11 mouse cellular contexts compared by ENCODE assay signal in genomic region chr5:142583616-142584126, GRCm38 (mm10). TPM values are rescaled to one million over a fixed set of nuclear protein-coding genes. Genes with fewer than 3 reads are reported as not detected.
DNase-seq lines count a peak whose midpoint lies in the region; ATAC-seq lines count a peak whose summit lies in the region.
"Had no signal": no experiment of that assay in that cellular context is flagged by ENCODE, and none has a peak within 500 bp of the region (broad histone marks: within the 10 kb centered on the region; RNA-seq: fewer than 3 reads in every experiment).

No protein-coding gene starts in this region.

- no peak overlapping the region for H3K27ac ChIP-seq in limb, embryonic 12.5 days
- H3K27ac ChIP-seq in limb, embryonic 10.5 days, result no peak overlapping the region
- peak overlapping the region; percentile 54 for H3K27ac ChIP-seq in hindbrain, embryonic 10.5 days
- no peak overlapping the region for H3K27ac ChIP-seq in stomach, embryonic 15.5 days
- H3K27ac ChIP-seq: liver, embryonic 13.5 days had no signal

- no peak for DNase-seq in limb, embryonic 10.5 days (ENCODE audit: low spot score)
- DNase-seq in hindbrain, embryonic 10.5 days (ENCODE audit: low spot score), result peak; percentile 13
- DNase-seq in mesoderm, embryonic 11.5 days (ENCODE audit: low read depth, low spot score), result peak; percentile 47
- DNase-seq in thymus, postnatal 36 days, result no peak
- no peak for DNase-seq in adrenal gland, adult 18-20 months (ENCODE audit: low spot score in 2 of 2)
- DNase-seq: liver, embryonic 13.5 days; thymus, adult 18-20 months had no signal

- H3K36me3 ChIP-seq in limb, embryonic 12.5 days, result no peaks in the 10 kb centered on the region
- H3K36me3 ChIP-seq in limb, embryonic 10.5 days, result no peaks in the 10 kb centered on the region
- H3K36me3 ChIP-seq in hindbrain, embryonic 10.5 days, result no peaks in the 10 kb centered on the region
- no peaks in the 10 kb centered on the region for H3K36me3 ChIP-seq in stomach, embryonic 15.5 days

- ATAC-seq in limb, embryonic 12.5 days (ENCODE audit: insufficient number of reproducible peaks, insufficient read depth, low FRiP score, low TSS enrichment, low read depth), result 0 out of 2 replicates have a peak, but pooled peaks have one; percentile 34
- ATAC-seq in stomach, embryonic 15.5 days (ENCODE audit: insufficient read depth, low FRiP score, low read depth), result peak; percentile 43; the same call in 1 of the 2 replicates
- ATAC-seq in megakaryocyte, adult 5-6 weeks (ENCODE audit: poor library complexity, severe bottlenecking), result no peak

- 0 out of 2 replicates have a peak, but pooled peaks cover 5% of the 10 kb centered on the region for H3K4me1 ChIP-seq in limb, embryonic 12.5 days (replicated peaks)
- H3K4me1 ChIP-seq in limb, embryonic 10.5 days, result no peaks in the 10 kb centered on the region
- H3K4me1 ChIP-seq in hindbrain, embryonic 10.5 days (replicated peaks), result peaks cover 12% of the 10 kb centered on the region
- no peaks in the 10 kb centered on the region for H3K4me1 ChIP-seq in stomach, embryonic 15.5 days
- H3K4me1 ChIP-seq: liver, embryonic 13.5 days had no signal

- 67% methylated on average over 14 of the region's 14 CpGs for WGBS in limb, embryonic 12.5 days
- WGBS in limb, embryonic 10.5 days, result 74% methylated on average over 14 of the region's 14 CpGs
- WGBS in hindbrain, embryonic 10.5 days, result 51% methylated on average over 14 of the region's 14 CpGs
- WGBS in stomach, embryonic 15.5 days, result 58% methylated on average over 14 of the region's 14 CpGs

- no peak overlapping the region for H3K9ac ChIP-seq in limb, embryonic 12.5 days (replicated peaks)
- H3K9ac ChIP-seq in stomach, embryonic 15.5 days, result no peak overlapping the region
- H3K9ac ChIP-seq: liver, embryonic 13.5 days had no signal

- H3K4me3 ChIP-seq in limb, embryonic 12.5 days (replicated peaks), result no peak overlapping the region
- H3K4me3 ChIP-seq in limb, embryonic 10.5 days, result no peak overlapping the region
- no peak overlapping the region for H3K4me3 ChIP-seq in hindbrain, embryonic 10.5 days
- no peak overlapping the region for H3K4me3 ChIP-seq in stomach, embryonic 15.5 days (replicated peaks)
- H3K4me3 ChIP-seq: erythroblast, embryonic 14.5 days; liver, embryonic 13.5 days had no signal

- no peaks in the 10 kb centered on the region; the same call in 1 of the 2 replicates for H3K9me3 ChIP-seq in limb, embryonic 12.5 days
- H3K9me3 ChIP-seq in limb, embryonic 10.5 days (replicated peaks), result no peaks in the 10 kb centered on the region
- no peaks in the 10 kb centered on the region for H3K9me3 ChIP-seq in hindbrain, embryonic 10.5 days
- no peaks in the 10 kb centered on the region for H3K9me3 ChIP-seq in stomach, embryonic 15.5 days

- H3K4me2 ChIP-seq in limb, embryonic 12.5 days, result no peak overlapping the region
- no peak overlapping the region for H3K4me2 ChIP-seq in stomach, embryonic 15.5 days
- H3K4me2 ChIP-seq: liver, embryonic 13.5 days had no signal

- H3K27me3 ChIP-seq in limb, embryonic 12.5 days, result 0 out of 2 replicates have a peak, but pooled peaks cover 2% of the 10 kb centered on the region
- H3K27me3 ChIP-seq in limb, embryonic 10.5 days (ENCODE audit: low read depth, poor library complexity, severe bottlenecking), result no peaks in the 10 kb centered on the region
- no peaks in the 10 kb centered on the region; the same call in 1 of the 2 replicates for H3K27me3 ChIP-seq in hindbrain, embryonic 10.5 days (ENCODE audit: insufficient read depth, poor library complexity, severe bottlenecking)
- no peaks in the 10 kb centered on the region for H3K27me3 ChIP-seq in stomach, embryonic 15.5 days (replicated peaks)
- H3K27me3 ChIP-seq: liver, embryonic 13.5 days had no signal

RNA-seq across cellular contexts. Expression of gene Mmd2, which starts 24.9 kb away (rescaled TPM):
- 1.2 and 1.3 TPM in 2 replicates for polyA plus RNA-seq in limb, embryonic 12.5 days (2016; fragmentation: Nextera tagmentation; extraction: Ambion mirVana)
- polyA plus RNA-seq in limb, embryonic 10.5 days (2016; fragmentation: Nextera tagmentation; extraction: Ambion mirVana), result 0.09 and 0.28 TPM in 2 replicates
- polyA plus RNA-seq in hindbrain, embryonic 10.5 days (2016; fragmentation: Nextera tagmentation; extraction: Ambion mirVana), result 4.3 and 4.7 TPM in 2 replicates
- polyA plus RNA-seq in stomach, embryonic 15.5 days (2015; fragmentation: Nextera tagmentation; extraction: Ambion mirVana), result 3.6 and 4.2 TPM in 2 replicates
- total RNA-seq in megakaryocyte, adult 5-6 weeks (2015), result not detected in 2 replicates
- total RNA-seq in megakaryocyte, adult 5-6 weeks (2017), result not detected in 2 replicates
- total RNA-seq in adrenal gland, adult 18-20 months (2021), result 10 to 100 TPM; 46.2 to 55.8 TPM
- polyA plus RNA-seq: erythroblast, embryonic 14.5 days had no signal

RNA-seq across cellular contexts. Expression of gene Radil, which starts 32.8 kb away (rescaled TPM):
- 2.8 and 4.4 TPM in 2 replicates for polyA plus RNA-seq in limb, embryonic 12.5 days (2016; fragmentation: Nextera tagmentation; extraction: Ambion mirVana)
- 1.8 and 2.6 TPM in 2 replicates for polyA plus RNA-seq in limb, embryonic 10.5 days (2016; fragmentation: Nextera tagmentation; extraction: Ambion mirVana)
- polyA plus RNA-seq in hindbrain, embryonic 10.5 days (2016; fragmentation: Nextera tagmentation; extraction: Ambion mirVana), result 5.5 and 6.1 TPM in 2 replicates
- polyA plus RNA-seq in stomach, embryonic 15.5 days (2015; fragmentation: Nextera tagmentation; extraction: Ambion mirVana), result 2.0 and 2.3 TPM in 2 replicates
- total RNA-seq in megakaryocyte, adult 5-6 weeks (2015), result not detected in 2 replicates
- not detected in 2 replicates for total RNA-seq in megakaryocyte, adult 5-6 weeks (2017)
- total RNA-seq in adrenal gland, adult 18-20 months (2021), result 1 to 10 TPM; 3.4 to 5.4 TPM

RNA-seq across cellular contexts. Expression of gene Wipi2, which starts 43.8 kb away (rescaled TPM):
- polyA plus RNA-seq in limb, embryonic 12.5 days (2016; fragmentation: Nextera tagmentation; extraction: Ambion mirVana), result 68.3 and 69.9 TPM in 2 replicates
- polyA plus RNA-seq in limb, embryonic 10.5 days (2016; fragmentation: Nextera tagmentation; extraction: Ambion mirVana), result 69.4 and 71.6 TPM in 2 replicates
- polyA plus RNA-seq in hindbrain, embryonic 10.5 days (2016; fragmentation: Nextera tagmentation; extraction: Ambion mirVana), result 55.6 and 61.6 TPM in 2 replicates
- 38.8 and 38.9 TPM in 2 replicates for polyA plus RNA-seq in stomach, embryonic 15.5 days (2015; fragmentation: Nextera tagmentation; extraction: Ambion mirVana)
- 15.0 and 16.9 TPM in 2 replicates for total RNA-seq in megakaryocyte, adult 5-6 weeks (2015)
- 20.5 and 26.6 TPM in 2 replicates for total RNA-seq in megakaryocyte, adult 5-6 weeks (2017)
- 100 to 1,000 TPM; 104 TPM for total RNA-seq in adrenal gland, adult 18-20 months (2021)

RNA-seq across cellular contexts. Expression of gene Papolb, which starts 53.8 kb away (rescaled TPM):
- polyA plus RNA-seq in limb, embryonic 12.5 days (2016; fragmentation: Nextera tagmentation; extraction: Ambion mirVana), result 0.13 and 0.27 TPM in 2 replicates
- 0.06 and 0.16 TPM in 2 replicates for polyA plus RNA-seq in limb, embryonic 10.5 days (2016; fragmentation: Nextera tagmentation; extraction: Ambion mirVana)
- 0.15 and 0.27 TPM in 2 replicates for polyA plus RNA-seq in hindbrain, embryonic 10.5 days (2016; fragmentation: Nextera tagmentation; extraction: Ambion mirVana)
- polyA plus RNA-seq in stomach, embryonic 15.5 days (2015; fragmentation: Nextera tagmentation; extraction: Ambion mirVana), result 0.05 and 0.06 TPM in 2 replicates
- total RNA-seq in megakaryocyte, adult 5-6 weeks (2015), result not detected in 2 replicates
- total RNA-seq in megakaryocyte, adult 5-6 weeks (2017), result not detected in 2 replicates
- under 1 TPM; 0.10 TPM for total RNA-seq in adrenal gland, adult 18-20 months (2021)
- polyA plus RNA-seq: erythroblast, embryonic 14.5 days; liver, embryonic 13.5 days had no signal

Comparison
In these comparisons a context has a peak if more than half of its experiments do, and no peak if none do; other contexts are left out.
1. DNase-seq: peak in hindbrain, embryonic 10.5 days (single experiment) and mesoderm, embryonic 11.5 days (single experiment); none in limb, embryonic 10.5 days (single experiment), thymus, postnatal 36 days (0 of 2) and adrenal gland, adult 18-20 months (0 of 2).